Mouse (Mus musculus): Measurements from ENCODE around the gene Kat2b. TPM values are rescaled to one million over a fixed set of nuclear protein-coding genes. Genes with fewer than 3 reads are reported as not detected.
A peak's percentile ranks its signal among the peaks of the same experiment; 100 is the strongest.
"Not testable (repeated sequence)": the region's sequence is repeated elsewhere in the genome, so short reads cannot be mapped to it uniquely, and the experiment has no call there.

Gene Kat2b
- polyA plus RNA-seq, 1 experiment from 2014 or later, result 5.8 TPM

DNA sequence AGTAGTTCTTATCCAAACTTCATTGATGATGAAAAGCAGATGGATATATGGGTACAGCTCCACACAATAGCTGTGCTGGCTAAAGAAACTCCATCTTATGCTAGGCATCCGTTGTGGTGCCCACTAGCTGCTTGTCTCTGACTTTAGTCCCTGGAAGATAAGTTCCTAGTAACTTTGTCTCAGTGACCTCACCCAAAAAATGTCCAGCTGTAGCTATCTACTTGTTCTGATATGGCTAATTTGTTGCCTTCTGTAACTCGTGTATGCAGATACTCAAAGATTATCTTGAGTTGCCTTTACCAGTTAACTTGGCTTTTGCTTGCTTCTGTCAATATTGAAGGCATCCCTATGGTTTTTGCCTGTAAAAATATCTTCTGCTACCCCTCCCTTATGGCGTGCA is 11.8 kb upstream of the Kat2b start:
- H3K4me3 ChIP-seq, result no peak overlapping the region
- 78% methylated on average over 3 of the region's 3 CpGs for WGBS
- H3K27ac ChIP-seq, result no peak overlapping the region
- no peak for ATAC-seq (ENCODE audit: low FRiP score, low read depth)
- H3K36me3 ChIP-seq, result no peaks in the 10 kb centered on the region
- peaks cover 5% of the 10 kb centered on the region; the same call in 1 of the 2 replicates for H3K9me3 ChIP-seq
- no peak overlapping the region for H3K4me2 ChIP-seq (replicated peaks)
- no peaks in the 10 kb centered on the region for H3K27me3 ChIP-seq
- H3K4me1 ChIP-seq, result no peaks in the 10 kb centered on the region
- H3K9ac ChIP-seq, result no peak overlapping the region

- no peak overlapping the region for H3K4me3 ChIP-seq
- no peaks in the 10 kb centered on the region for H3K9me3 ChIP-seq
- no peaks in the 10 kb centered on the region for H3K27me3 ChIP-seq
- H3K4me1 ChIP-seq, result no peaks in the 10 kb centered on the region
- no peak overlapping the region for H3K27ac ChIP-seq
- no peak for ATAC-seq (ENCODE audit: low FRiP score, low read depth)
- no peaks in the 10 kb centered on the region for H3K36me3 ChIP-seq
- no peak overlapping the region for H3K9ac ChIP-seq
- no peak overlapping the region for H3K4me2 ChIP-seq (replicated peaks)
- 66% methylated on average over 3 of the region's 3 CpGs for WGBS
Measured at GRCm38 (mm10) chr17:53557443-53557842, 9.2 kb upstream of the Kat2b start.

GRCm38 (mm10) chr17:53559646-53560045 is 7.0 kb upstream of the Kat2b start:
- no peaks in the 10 kb centered on the region for H3K9me3 ChIP-seq
- no peaks in the 10 kb centered on the region for H3K27me3 ChIP-seq
- no peak overlapping the region for H3K4me3 ChIP-seq
- H3K9ac ChIP-seq, result no peak overlapping the region
- no peak for ATAC-seq (ENCODE audit: low FRiP score, low read depth)
- WGBS, result 91% methylated on average over 5 of the region's 5 CpGs
- H3K4me2 ChIP-seq (replicated peaks), result no peak overlapping the region
- H3K4me1 ChIP-seq, result no peaks in the 10 kb centered on the region
- no peaks in the 10 kb centered on the region for H3K36me3 ChIP-seq
- H3K27ac ChIP-seq, result no peak overlapping the region

GRCm38 (mm10) chr17:53561458-53562029 is 5.1 kb upstream of the Kat2b start:
- no peaks in the 10 kb centered on the region for H3K9me3 ChIP-seq
- H3K9ac ChIP-seq, result no peak overlapping the region
- no peak overlapping the region for H3K4me3 ChIP-seq
- peaks cover 5% of the 10 kb centered on the region; the same call in 1 of the 2 replicates for H3K4me1 ChIP-seq
- no peak for ATAC-seq (ENCODE audit: low FRiP score, low read depth)
- no peak overlapping the region for H3K4me2 ChIP-seq (replicated peaks)
- no peak overlapping the region for H3K27ac ChIP-seq
- no peaks in the 10 kb centered on the region for H3K36me3 ChIP-seq
- no peaks in the 10 kb centered on the region for H3K27me3 ChIP-seq
- 82% methylated on average over 4 of the region's 4 CpGs for WGBS

DNA sequence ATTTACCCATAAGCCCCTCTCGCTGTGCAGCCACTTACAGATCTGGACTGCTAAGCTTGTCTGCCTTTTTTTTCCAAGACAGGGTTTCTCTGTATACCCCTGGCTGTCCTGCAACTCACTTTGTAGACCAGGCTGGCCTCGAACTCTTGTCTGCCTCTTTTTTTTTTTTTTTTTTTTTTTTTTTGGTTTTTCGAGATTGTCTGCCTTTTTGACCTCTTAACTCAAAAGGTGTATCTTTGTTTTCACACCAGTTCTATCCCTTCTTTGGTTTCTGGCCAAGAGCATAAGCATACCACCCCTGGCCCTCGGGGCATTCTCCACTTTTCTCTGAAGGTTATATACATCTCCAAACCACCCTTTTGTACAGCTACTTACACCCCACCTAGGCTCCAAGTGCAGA is 1.8 kb upstream of the Kat2b start:
- Histone ChIP-seq H3K36me3 (no peaks in the 10 kb centered on the region), H3K4me2 (replicated peaks) (no peak overlapping the region), H3K27ac (no peak overlapping the region), H3K4me1 (peaks cover 22% of the 10 kb centered on the region), H3K27me3 (no peaks in the 10 kb centered on the region), H3K9me3 (no peaks in the 10 kb centered on the region), H3K9ac (no peak overlapping the region), H3K4me3 (no peak overlapping the region)
- 81% methylated on average over 4 of the region's 4 CpGs for WGBS
- ATAC-seq (ENCODE audit: low FRiP score, low read depth), result no peak

DNA sequence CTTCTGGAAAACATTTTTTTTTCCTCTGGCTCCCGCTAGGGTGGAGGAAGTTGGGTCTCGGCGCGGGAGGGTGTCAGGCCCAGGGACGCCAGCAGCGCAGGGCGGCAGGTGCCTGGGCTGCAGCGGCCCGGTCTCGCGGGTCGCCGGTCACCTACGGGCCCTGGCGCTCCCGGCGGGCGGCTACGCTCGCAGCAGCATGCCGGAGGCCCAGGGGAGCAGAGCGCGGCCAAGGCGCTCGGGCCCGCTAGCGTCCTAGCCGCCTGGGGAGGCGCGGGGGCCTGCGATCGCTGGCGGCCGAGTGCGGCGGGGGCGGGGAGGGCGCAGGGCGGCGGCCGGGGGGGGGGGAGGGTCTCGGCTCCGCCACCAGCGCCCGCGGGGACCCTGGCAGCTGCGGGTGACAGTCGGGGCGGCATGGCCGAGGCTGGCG is 271 bp downstream of the Kat2b start:
- Histone ChIP-seq H3K9me3 (no peaks in the 10 kb centered on the region), H3K36me3 (no peaks in the 10 kb centered on the region), H3K27me3 (no peaks in the 10 kb centered on the region), H3K27ac (peak overlapping the region; percentile 87), H3K4me2 (replicated peaks) (peak overlapping the region; percentile 98), H3K4me3 (peak overlapping the region; percentile 85), H3K9ac (peak overlapping the region; percentile 89), H3K4me1 (peaks cover 29% of the 10 kb centered on the region)
- under 1% methylated on average over 39 of the region's 51 CpGs for WGBS
- peak; percentile 64 for ATAC-seq (ENCODE audit: low FRiP score, low read depth)

DNA sequence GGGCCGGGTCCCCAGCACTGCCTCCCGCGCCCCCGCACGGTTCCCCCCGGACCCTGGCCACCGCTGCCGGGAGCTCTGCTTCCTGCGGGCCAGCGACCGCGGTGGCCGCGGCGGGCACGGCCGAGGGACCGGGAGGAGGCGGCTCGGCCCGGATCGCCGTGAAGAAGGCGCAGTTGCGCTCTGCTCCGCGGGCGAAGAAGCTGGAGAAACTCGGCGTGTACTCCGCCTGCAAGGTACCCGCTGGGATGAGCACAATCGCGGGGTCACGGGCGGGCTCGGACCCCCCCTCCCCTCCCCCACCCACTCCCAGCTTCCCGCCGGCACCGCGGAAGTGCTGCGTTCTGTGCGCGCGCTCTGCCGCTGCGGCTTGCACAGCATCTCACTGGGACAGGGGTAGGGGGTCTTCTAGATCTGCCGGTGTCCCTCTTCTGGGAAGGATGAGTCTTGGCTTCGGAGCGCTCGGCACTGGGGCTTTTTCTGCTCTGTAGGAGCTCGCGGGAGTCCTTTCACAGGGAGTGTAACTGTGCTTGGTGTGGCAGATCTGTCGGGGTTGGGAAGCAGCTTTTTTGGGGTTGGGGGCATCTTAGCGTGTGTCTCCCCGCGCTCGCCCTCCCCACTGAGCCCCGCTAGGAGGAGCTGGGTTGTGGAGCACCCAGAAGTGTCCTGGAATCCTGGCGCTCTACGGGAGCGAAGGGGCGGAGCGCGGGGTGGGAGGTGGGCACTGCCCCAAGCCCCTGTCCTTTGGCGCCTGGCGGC is 863 bp downstream of the Kat2b start:
- H3K36me3 ChIP-seq, result no peaks in the 10 kb centered on the region
- H3K4me2 ChIP-seq (replicated peaks), result peak overlapping the region; percentile 98
- H3K4me3 ChIP-seq, result peak overlapping the region; percentile 85
- peaks cover 29% of the 10 kb centered on the region for H3K4me1 ChIP-seq
- peak overlapping the region; percentile 87 for H3K27ac ChIP-seq
- peak overlapping the region; percentile 89 for H3K9ac ChIP-seq
- H3K27me3 ChIP-seq, result no peaks in the 10 kb centered on the region
- under 1% methylated on average over 47 of the region's 67 CpGs for WGBS
- no peaks in the 10 kb centered on the region for H3K9me3 ChIP-seq
- ATAC-seq (ENCODE audit: low FRiP score, low read depth), result peak; percentile 49

- H3K36me3 ChIP-seq, result no peaks in the 10 kb centered on the region
- peak overlapping the region; percentile 98 for H3K4me2 ChIP-seq (replicated peaks)
- peak; percentile 83 for ATAC-seq (ENCODE audit: low FRiP score, low read depth)
- H3K9me3 ChIP-seq, result no peaks in the 10 kb centered on the region
- H3K27me3 ChIP-seq, result no peaks in the 10 kb centered on the region
- peak overlapping the region; percentile 89 for H3K9ac ChIP-seq
- H3K4me3 ChIP-seq, result peak overlapping the region; percentile 85
- peak overlapping the region; percentile 87 for H3K27ac ChIP-seq
- peaks cover 29% of the 10 kb centered on the region for H3K4me1 ChIP-seq
- 1% methylated on average over 15 of the region's 15 CpGs for WGBS
Measured at GRCm38 (mm10) chr17:53568118-53568517, 1.5 kb downstream of the Kat2b start.

- Histone ChIP-seq H3K9me3 (no peaks in the 10 kb centered on the region), H3K4me2 (replicated peaks) (peak overlapping the region; percentile 98), H3K4me3 (peak overlapping the region; percentile 85), H3K4me1 (peaks cover 29% of the 10 kb centered on the region), H3K36me3 (no peaks in the 10 kb centered on the region), H3K9ac (peak overlapping the region; percentile 89), H3K27ac (peak overlapping the region; percentile 87; the same call in 1 of the 2 replicates), H3K27me3 (no peaks in the 10 kb centered on the region)
- WGBS, result 41% methylated on average over 8 of the region's 8 CpGs
- no peak for ATAC-seq (ENCODE audit: low FRiP score, low read depth)
Measured at GRCm38 (mm10) chr17:53568734-53569386, 2.2 kb downstream of the Kat2b start.

DNA sequence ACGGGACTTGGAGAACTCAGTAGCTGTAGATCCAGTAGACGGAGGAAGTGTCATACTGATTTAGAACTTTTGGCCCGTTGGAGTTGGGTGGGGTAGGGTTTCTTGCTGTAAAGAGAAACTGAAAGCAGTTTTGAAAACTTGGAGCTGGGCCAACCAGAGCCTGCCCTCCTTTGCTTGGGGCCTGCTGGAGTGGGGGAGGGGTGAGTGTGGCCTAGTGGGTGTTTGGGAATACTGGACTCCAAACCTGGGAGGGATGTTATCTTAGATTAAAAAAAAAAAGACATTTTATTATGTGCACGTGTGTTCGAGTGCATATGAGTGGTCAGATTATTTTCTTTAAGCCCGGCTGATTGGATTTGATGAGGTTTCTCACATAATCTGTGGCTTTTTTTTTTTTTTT is 3.2 kb downstream of the Kat2b start:
- 35% methylated on average over 6 of the region's 6 CpGs for WGBS
- Histone ChIP-seq H3K4me3 (peak overlapping the region; percentile 20), H3K9me3 (no peaks in the 10 kb centered on the region), H3K4me2 (replicated peaks) (peak overlapping the region; percentile 52), H3K27ac (peak overlapping the region; percentile 44; the same call in 1 of the 2 replicates), H3K36me3 (no peaks in the 10 kb centered on the region), H3K4me1 (peaks cover 29% of the 10 kb centered on the region), H3K27me3 (no peaks in the 10 kb centered on the region), H3K9ac (no peak overlapping the region)
- ATAC-seq (ENCODE audit: low FRiP score, low read depth), result no peak

DNA sequence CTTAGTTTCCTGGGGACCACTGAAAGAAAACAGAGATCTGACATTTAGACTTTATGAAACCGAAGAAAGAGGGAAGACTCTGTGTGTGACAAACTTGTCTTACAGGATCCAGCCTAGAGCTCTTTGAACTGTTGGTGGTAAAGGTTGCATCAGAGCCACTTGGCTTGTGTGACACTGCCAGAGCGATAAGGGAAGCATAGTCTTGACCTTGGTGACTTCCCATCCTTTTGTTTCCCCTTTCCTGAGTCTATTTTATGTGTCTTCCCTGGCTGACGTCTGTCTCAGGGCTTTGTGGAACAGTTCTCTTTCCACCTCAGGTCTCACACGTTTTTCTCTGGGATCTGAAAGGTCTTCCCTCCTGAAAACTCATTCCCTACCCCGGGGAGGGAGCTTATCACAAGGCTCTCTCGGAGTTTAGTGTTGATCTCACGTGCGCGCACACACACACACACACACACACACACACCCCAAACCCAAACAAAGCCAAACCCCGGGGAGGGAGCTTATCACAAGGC is 3.8 kb downstream of the Kat2b start:
- Histone ChIP-seq H3K9ac (no peak overlapping the region), H3K4me1 (peaks cover 29% of the 10 kb centered on the region), H3K4me2 (replicated peaks) (no peak overlapping the region), H3K36me3 (no peaks in the 10 kb centered on the region), H3K27me3 (no peaks in the 10 kb centered on the region), H3K27ac (no peak overlapping the region), H3K4me3 (no peak overlapping the region), H3K9me3 (no peaks in the 10 kb centered on the region)
- WGBS, result 51% methylated on average over 10 of the region's 10 CpGs
- ATAC-seq (ENCODE audit: low FRiP score, low read depth), result no peak

DNA sequence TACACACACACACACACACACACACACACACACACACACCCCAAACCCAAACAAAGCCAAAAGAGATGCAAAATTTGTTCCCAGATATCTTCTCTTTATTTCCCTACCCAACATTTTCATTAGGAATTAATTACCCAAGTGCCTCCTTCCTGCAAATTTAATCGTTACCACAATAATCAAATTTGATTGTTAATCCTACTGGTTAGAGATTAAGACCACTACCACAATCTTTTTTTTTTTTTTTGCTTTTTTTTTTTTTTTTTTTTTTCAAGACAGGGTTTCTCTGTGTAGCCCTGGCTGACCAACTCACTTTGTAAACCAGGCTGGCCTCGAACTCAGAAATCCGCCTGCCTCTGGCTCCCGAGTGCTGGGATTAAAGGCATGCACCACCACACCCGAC is 4.3 kb downstream of the Kat2b start:
- peaks cover 27% of the 10 kb centered on the region for H3K4me1 ChIP-seq

More for the DNA sequence above, 4.3 kb downstream of the Kat2b start:
- not testable (repeated sequence) for ATAC-seq (ENCODE audit: low FRiP score, low read depth); H3K9ac ChIP-seq; H3K4me3 ChIP-seq; H3K4me2 ChIP-seq (replicated peaks); H3K9me3 ChIP-seq; H3K27ac ChIP-seq; H3K27me3 ChIP-seq; H3K36me3 ChIP-seq
- 93% methylated on average over 5 of the region's 5 CpGs for WGBS

Data from limb, embryonic 13.5 days (tissue).